Mouse (Mus musculus) gonadal fat pad, adult 2 months (tissue): ENCODE results near the gene Zscan4f. TPM values are rescaled to one million over a fixed set of nuclear protein-coding genes. Genes with fewer than 3 reads are reported as not detected.
"Not testable (repeated sequence)": the region's sequence is repeated elsewhere in the genome, so short reads cannot be mapped to it uniquely, and the experiment has no call there.

Source experiments
- DNase-seq: peaks from one replicate; pipeline ENCODE4 v3.0.0-alpha.2; 2012; ENCODE audit warnings: low read depth
- polyA plus RNA-seq: library from polyadenylated mRNA; depleted of rRNA; stranded (reverse); fragments of >200 nt; gene quantifications from 2 replicates; pipeline ENCODE4 v1.2.3, GENCODE M21; 2012; rRNA removed

The Zscan4f gene
- not detected in 2 replicates for polyA plus RNA-seq

GRCm38 (mm10) chr7:11397615-11398014, at the start of gene Zscan4f:
Zscan4f (plus strand) TSS chr7:11397915.
- not testable (repeated sequence) for DNase-seq

- not testable (repeated sequence) for DNase-seq
Measured at GRCm38 (mm10) chr7:11384641-11385040, 13.1 kb upstream of the Zscan4f start.

Other genes starting within 250 kb of the Zscan4f start
- not detected in 2 replicates for gene Zscan4d, start 231.8 kb upstream of the Zscan4f start, polyA plus RNA-seq
- gene Zscan4e, start 87.2 kb upstream of the Zscan4f start, polyA plus RNA-seq, result not detected in 2 replicates
- gene Zscan4-ps2, start 116.4 kb downstream of the Zscan4f start, polyA plus RNA-seq, result not detected in 2 replicates
- not detected in 2 replicates for gene Zscan4-ps3, start 211.4 kb downstream of the Zscan4f start, polyA plus RNA-seq